Mouse (Mus musculus) cerebellum, adult 2 months (tissue): ENCODE measurements around the gene Ncl. TPM values are rescaled to one million over a fixed set of nuclear protein-coding genes. Genes with fewer than 3 reads are reported as not detected.
"Not testable (repeated sequence)": the region's sequence is repeated elsewhere in the genome, so short reads cannot be mapped to it uniquely, and the experiment has no call there.

ENCODE experiments used
- DNase-seq, 2 experiments: peaks; one replicate each; pipeline ENCODE4 v3.0.0; 2021
- H3K27ac ChIP-seq: fragments of 200-500 bp; 2 replicates; pipeline ENCODE4 v1.5.1; 2012; ENCODE audit warnings: low read length, control low read depth, inconsistent platforms; ENCODE audit not compliant: insufficient read depth
- H3K27me3 ChIP-seq: fragments of 200-500 bp; 2 replicates; pipeline ENCODE4 v1.6.1; 2012; ENCODE audit warnings: inconsistent platforms, mild to moderate bottlenecking, low read length, moderate library complexity; ENCODE audit not compliant: control insufficient read depth, insufficient read depth
- H3K4me1 ChIP-seq: fragments of 200-500 bp; 2 replicates; pipeline ENCODE4 v1.6.1; 2011; ENCODE audit warnings: low read length; ENCODE audit not compliant: control insufficient read depth, insufficient read depth
- H3K4me3 ChIP-seq: fragments of 200-500 bp; replicated peaks from 2 replicates; pipeline ENCODE3; 2011; ENCODE audit warnings: mild to moderate bottlenecking, low read depth, low read length, control low read depth; ENCODE audit not compliant: insufficient read depth
- CTCF ChIP-seq: fragments of 200-500 bp; IDR thresholded peaks from 2 replicates; pipeline ENCODE4 v1.5.1; 2011; ENCODE audit warnings: low read depth, mild to moderate bottlenecking, control low read depth, low read length, moderate library complexity, borderline replicate concordance; ENCODE audit not compliant: insufficient read depth
- POLR2A ChIP-seq: fragments of 200-500 bp; IDR thresholded peaks from 2 replicates; pipeline ENCODE4 v1.6.1; 2011; ENCODE audit warnings: low read length, control low read depth, borderline replicate concordance; ENCODE audit not compliant: insufficient read depth
- WGBS: fragments of 180-500 bp; shearing (Covaris S2); methylation state at CpG from one replicate; pipeline ENCODE4 v1.1.7; 2018; 5-methylcytosine and 5-hydroxymethylcytosine counted together
- polyA plus RNA-seq: library from polyadenylated mRNA; depleted of rRNA; stranded (reverse); fragments of >200 nt; gene quantifications from 2 replicates; pipeline ENCODE4 v1.2.3, GENCODE M21; 2012

Ncl gene
- polyA plus RNA-seq, 1 experiment, result 134 TPM

- H3K4me3 ChIP-seq, result no peak overlapping the region
- no peak for TF ChIP-seq CTCF
- TF ChIP-seq POLR2A, result no peak
- no peaks in the 10 kb centered on the region for H3K27me3 ChIP-seq
These were observed 12.1 kb downstream of the Ncl start for GRCm38 (mm10) chr1:86346851-86347715.

DNA sequence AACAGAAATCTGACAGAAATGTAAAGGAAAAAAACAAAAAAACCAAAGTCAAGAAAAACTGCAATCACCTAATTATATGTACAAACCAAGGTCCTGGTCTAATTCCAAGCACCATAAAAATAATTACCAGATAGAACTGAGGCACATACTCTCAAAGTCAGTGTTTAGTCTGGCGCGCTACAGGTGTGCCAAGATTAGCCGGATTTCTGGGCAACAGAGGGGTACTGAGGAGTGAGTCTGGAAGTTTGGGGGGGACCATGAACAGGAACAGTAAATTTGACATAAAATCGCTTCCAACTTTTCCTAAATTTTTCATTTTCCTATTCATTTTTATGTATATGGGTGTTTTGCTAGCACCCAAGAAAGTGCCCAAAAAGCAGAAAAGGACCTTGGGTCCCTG, 13.2 kb downstream of the Ncl start:
- 92% methylated on average over 4 of the region's 4 CpGs for WGBS
- no peak for TF ChIP-seq POLR2A
- no peak for TF ChIP-seq CTCF
- Histone ChIP-seq H3K27ac (no peak overlapping the region), H3K4me3 (no peak overlapping the region), H3K4me1 (no peaks in the 10 kb centered on the region), H3K27me3 (no peaks in the 10 kb centered on the region)
- DNase-seq, result no peak

More at GRCm38 (mm10) chr1:86346851-86347715, 12.1 kb downstream of the Ncl start:
- Histone ChIP-seq H3K4me1 (no peaks in the 10 kb centered on the region), H3K27ac (no peak overlapping the region)
- WGBS, result 92% methylated on average over 3 of the region's 3 CpGs
- DNase-seq, result no peak

GRCm38 (mm10) chr1:86345069-86345468, 14.1 kb downstream of the Ncl start:
- WGBS, result 95% methylated on average over 4 of the region's 4 CpGs
- TF ChIP-seq CTCF, result no peak
- TF ChIP-seq POLR2A, result no peak
- Histone ChIP-seq H3K4me3 (no peak overlapping the region), H3K27me3 (no peaks in the 10 kb centered on the region), H3K4me1 (no peaks in the 10 kb centered on the region), H3K27ac (no peak overlapping the region)
- no peak for DNase-seq

DNA sequence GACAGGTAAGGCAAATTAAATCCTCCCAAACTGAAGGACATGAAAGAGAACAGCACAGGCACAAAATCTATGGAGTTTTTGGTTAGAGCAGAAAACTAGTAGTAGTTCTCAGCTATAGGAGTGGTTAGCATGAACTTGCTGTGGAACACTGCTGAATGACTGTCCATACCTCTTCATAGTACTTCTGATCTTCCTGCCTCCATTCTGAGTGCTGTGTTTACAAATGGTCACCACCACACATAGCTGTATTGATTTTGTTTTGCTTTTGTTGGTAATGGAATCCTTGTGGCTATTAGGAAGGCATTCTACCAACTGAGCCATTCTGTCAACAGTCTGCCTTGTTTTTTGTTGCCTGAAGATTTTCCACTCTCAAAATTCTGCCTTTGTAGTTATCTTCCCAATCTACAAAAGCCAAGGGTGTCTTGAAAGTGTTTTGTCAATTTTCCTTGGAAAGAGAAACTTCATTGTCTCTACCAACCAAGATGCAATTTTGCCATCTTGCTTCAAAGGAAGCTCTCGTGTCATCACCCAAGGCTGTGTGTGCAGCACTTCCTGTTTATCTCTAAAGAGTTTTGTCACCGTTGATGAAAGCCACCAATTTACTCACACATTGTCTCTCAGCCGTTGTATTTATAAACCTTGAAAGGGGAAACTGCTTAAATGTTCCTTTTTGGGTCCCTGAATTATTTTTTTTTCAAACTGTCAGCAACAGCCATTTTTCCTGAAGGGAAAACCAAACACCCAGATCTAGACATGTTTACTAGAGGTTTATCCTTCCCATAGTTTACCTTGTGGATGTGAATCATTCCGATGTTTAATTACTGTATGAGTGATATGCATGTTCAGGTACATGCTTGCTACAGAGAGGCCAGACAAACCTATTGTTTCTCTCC, 15.0 kb downstream of the Ncl start:
- 79% methylated on average over 4 of the region's 4 CpGs for WGBS
- no peak overlapping the region for H3K4me3 ChIP-seq
- H3K27me3 ChIP-seq, result no peaks in the 10 kb centered on the region
- no peaks in the 10 kb centered on the region; the same call in 1 of the 2 replicates for H3K4me1 ChIP-seq
- no peak overlapping the region for H3K27ac ChIP-seq
- TF ChIP-seq CTCF, result no peak
- no peak for TF ChIP-seq POLR2A
- no peak for DNase-seq

- no peak overlapping the region for H3K27ac ChIP-seq
- TF ChIP-seq CTCF (no peak), POLR2A (no peak)
- no peak for DNase-seq
- H3K4me3 ChIP-seq, result no peak overlapping the region
- no peaks in the 10 kb centered on the region for H3K27me3 ChIP-seq
- no peaks in the 10 kb centered on the region; the same call in 1 of the 2 replicates for H3K4me1 ChIP-seq
- 74% methylated on average over 1 of the region's 1 CpGs for WGBS
These were observed 16.0 kb downstream of the Ncl start for GRCm38 (mm10) chr1:86343087-86343645.

GRCm38 (mm10) chr1:86342371-86342770, 16.8 kb downstream of the Ncl start:
- H3K27me3 ChIP-seq, result no peaks in the 10 kb centered on the region
- DNase-seq, result no peak
- no peak overlapping the region for H3K27ac ChIP-seq
- 93% methylated on average over 2 of the region's 2 CpGs for WGBS
- no peak overlapping the region for H3K4me3 ChIP-seq
- H3K4me1 ChIP-seq, result no peaks in the 10 kb centered on the region; the same call in 1 of the 2 replicates
- TF ChIP-seq CTCF (no peak), POLR2A (no peak)

GRCm38 (mm10) chr1:86341096-86341495, 18.1 kb downstream of the Ncl start:
- not testable (repeated sequence) for DNase-seq, H3K4me1 ChIP-seq, H3K27ac ChIP-seq, H3K27me3 ChIP-seq, H3K4me3 ChIP-seq
- 94% methylated on average over 2 of the region's 2 CpGs for WGBS

DNA sequence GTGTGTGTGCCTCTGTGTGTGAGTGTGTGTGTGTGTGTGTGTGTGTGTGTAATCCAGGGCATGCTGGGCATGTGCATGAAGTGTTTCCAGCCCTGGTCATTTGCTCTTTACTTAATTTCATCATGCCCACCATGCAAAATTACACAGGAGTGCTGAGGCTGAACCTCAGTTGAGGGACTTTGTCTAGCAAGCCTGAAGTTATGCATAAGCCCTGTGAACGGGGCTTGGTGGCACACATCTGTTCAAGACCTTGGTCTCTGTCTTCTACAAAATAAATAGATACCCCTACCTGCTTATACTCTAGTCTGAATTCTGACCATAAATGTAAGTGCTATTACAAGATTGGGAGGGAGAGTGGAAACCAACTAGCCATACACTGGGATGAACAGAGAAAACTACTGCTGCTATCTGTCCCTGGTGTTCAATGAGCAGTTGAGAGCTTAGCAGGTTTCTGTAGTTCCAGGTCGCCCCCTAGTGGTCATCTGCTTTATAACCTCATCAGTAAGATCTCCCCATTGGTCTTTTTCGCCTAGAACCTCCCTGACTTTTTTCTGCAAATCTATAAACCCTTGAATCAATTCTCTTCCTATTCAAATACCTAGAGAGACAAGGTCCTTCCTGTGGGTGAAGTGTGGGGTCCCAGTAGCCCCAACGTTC, 19.9 kb downstream of the Ncl start:
- H3K4me3 ChIP-seq, result no peak overlapping the region
- TF ChIP-seq CTCF, result peak; percentile 84
- TF ChIP-seq POLR2A, result no peak
- peak; percentile 73 to 78 for DNase-seq
- no peak overlapping the region for H3K27ac ChIP-seq
- H3K4me1 ChIP-seq, result peaks cover 6% of the 10 kb centered on the region
- WGBS, result 19% methylated on average over 4 of the region's 4 CpGs
- H3K27me3 ChIP-seq, result no peaks in the 10 kb centered on the region
